8 mouse cellular contexts compared by ENCODE assay signal in the genomic region with DNA sequence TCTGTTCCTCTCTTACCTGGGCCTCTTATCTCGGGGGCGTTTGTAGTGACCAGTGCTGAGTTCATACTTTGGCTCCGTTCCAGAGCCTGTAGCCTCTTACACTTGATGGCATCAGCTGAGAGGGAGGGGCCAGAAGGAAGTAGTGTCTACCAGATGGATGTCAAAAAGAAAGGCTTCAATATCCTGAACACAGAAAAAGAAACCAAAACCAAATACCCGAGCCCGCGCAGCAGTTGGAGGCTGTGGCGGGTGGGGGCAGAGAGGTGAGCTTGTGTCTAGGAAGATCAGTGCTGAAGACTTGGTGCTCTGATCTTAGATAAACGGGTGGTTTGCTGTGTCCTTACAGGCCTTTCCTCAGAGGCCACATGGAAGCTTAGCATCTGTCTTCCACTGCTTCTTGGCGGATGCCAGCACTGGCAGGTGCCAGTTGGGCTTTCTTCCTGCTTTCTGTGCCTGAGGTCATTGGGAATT. TPM values are rescaled to one million over a fixed set of nuclear protein-coding genes. Genes with fewer than 3 reads are reported as not detected.
A peak's percentile ranks its signal among the peaks of the same experiment; 100 is the strongest.
DNase-seq lines count a peak whose midpoint lies in the region; ATAC-seq and TF ChIP-seq lines count a peak whose summit lies in the region.

No protein-coding gene starts in this region.

- DNase-seq in forebrain, embryonic 11.5 days (ENCODE audit: low spot score), result no peak
- DNase-seq in MEL (ENCODE audit: low read depth, low spot score), result peak; percentile 78
- DNase-seq in lung, adult 2 months, result peak; percentile 45
- no peak for DNase-seq in frontal cortex, postnatal 14 days (ENCODE audit: low spot score in 2 of 2)
- DNase-seq in layer of hippocampus, adult 9-11 months, result no peak

- H3K9ac ChIP-seq in forebrain, embryonic 15.5 days (replicated peaks), result no peak overlapping the region
- H3K9ac ChIP-seq in forebrain, embryonic 11.5 days (ENCODE audit: low read length), result no peak overlapping the region
- H3K9ac ChIP-seq in MEL (ENCODE audit: control insufficient read depth, low read depth, low read length, poor library complexity, severe bottlenecking), result peak overlapping the region; percentile 57
- H3K9ac ChIP-seq in intestine, embryonic 15.5 days, result no peak overlapping the region
- H3K9ac ChIP-seq in stomach, embryonic 15.5 days, result no peak overlapping the region

- peaks cover 30% of the 10 kb centered on the region for H3K4me1 ChIP-seq in forebrain, embryonic 15.5 days
- H3K4me1 ChIP-seq in forebrain, embryonic 11.5 days (replicated peaks; ENCODE audit: control insufficient read depth, insufficient read depth, low read length), result no peaks in the 10 kb centered on the region
- H3K4me1 ChIP-seq in MEL (ENCODE audit: control insufficient read depth in 1 of 2, insufficient read depth in 2 of 2, low read length in 2 of 2), result peaks cover 18 to 30% of the 10 kb centered on the region in 2 experiments; a peak in 3 of 4 replicates
- peaks cover 25% of the 10 kb centered on the region for H3K4me1 ChIP-seq in intestine, embryonic 15.5 days (replicated peaks)
- peaks cover 4% of the 10 kb centered on the region; the same call in 1 of the 2 replicates for H3K4me1 ChIP-seq in lung, adult 2 months (ENCODE audit: control insufficient read depth, insufficient read depth, low read length)
- H3K4me1 ChIP-seq in stomach, embryonic 15.5 days, result peaks cover 21% of the 10 kb centered on the region

- H3K79me2 ChIP-seq in MEL (ENCODE audit: control insufficient read depth, insufficient read depth, low read length, poor library complexity), result peaks cover 9% of the 10 kb centered on the region

- TF ChIP-seq RAD21 in MEL (IDR thresholded peaks at IDR 0.05; ENCODE audit: low read depth, low read length), result no peak

- no peak for ATAC-seq in forebrain, embryonic 15.5 days (replicated peaks)
- ATAC-seq in forebrain, embryonic 11.5 days (replicated peaks; ENCODE audit: low FRiP score), result no peak
- ATAC-seq in intestine, embryonic 15.5 days, result no peak
- no peak for ATAC-seq in stomach, embryonic 15.5 days (ENCODE audit: insufficient read depth, low FRiP score, low read depth)

- H3K9me3 ChIP-seq in forebrain, embryonic 15.5 days, result no peaks in the 10 kb centered on the region
- no peaks in the 10 kb centered on the region for H3K9me3 ChIP-seq in forebrain, embryonic 11.5 days (ENCODE audit: control insufficient read depth, low read length)
- H3K9me3 ChIP-seq in MEL (replicated peaks; ENCODE audit: insufficient read depth, low read length), result no peaks in the 10 kb centered on the region
- no peaks in the 10 kb centered on the region for H3K9me3 ChIP-seq in intestine, embryonic 15.5 days
- no peaks in the 10 kb centered on the region for H3K9me3 ChIP-seq in stomach, embryonic 15.5 days

- H3K4me2 ChIP-seq in forebrain, embryonic 15.5 days (replicated peaks), result 0 out of 2 replicates have a peak overlapping the region, but pooled peaks have one; percentile 2
- H3K4me2 ChIP-seq in forebrain, embryonic 11.5 days (ENCODE audit: low read depth, low read length, severe bottlenecking), result no peak overlapping the region
- H3K4me2 ChIP-seq in intestine, embryonic 15.5 days (replicated peaks), result peak overlapping the region; percentile 74
- peak overlapping the region; percentile 86 for H3K4me2 ChIP-seq in stomach, embryonic 15.5 days

- H3K4me3 ChIP-seq in forebrain, embryonic 15.5 days, result no peak overlapping the region
- H3K4me3 ChIP-seq in forebrain, embryonic 11.5 days (ENCODE audit: low read depth, low read length), result no peak overlapping the region
- peak overlapping the region; percentile 44 to 84 for H3K4me3 ChIP-seq in MEL (ENCODE audit: control insufficient read depth in 1 of 2, insufficient read depth in 1 of 2, low read depth in 2 of 2, low read length in 2 of 2)
- no peak overlapping the region for H3K4me3 ChIP-seq in intestine, embryonic 15.5 days (replicated peaks)
- peak overlapping the region; percentile 57 for H3K4me3 ChIP-seq in lung, adult 2 months (replicated peaks; ENCODE audit: extremely low read depth, low read depth, low read length)
- H3K4me3 ChIP-seq in stomach, embryonic 15.5 days (replicated peaks), result 0 out of 2 replicates have a peak overlapping the region, but pooled peaks have one; percentile 8

- peak in 1 of 2 experiments; percentile 62; a peak in 3 of 4 replicates for TF ChIP-seq EP300 in MEL (IDR thresholded peaks at IDR 0.05; ENCODE audit: low read depth in 1 of 2, low read length in 2 of 2)

- H3K36me3 ChIP-seq in forebrain, embryonic 15.5 days, result peaks cover 39% of the 10 kb centered on the region
- no peaks in the 10 kb centered on the region; the same call in 1 of the 2 replicates for H3K36me3 ChIP-seq in forebrain, embryonic 11.5 days (ENCODE audit: control insufficient read depth, insufficient read depth, low read length)
- H3K36me3 ChIP-seq in MEL (ENCODE audit: control insufficient read depth in 1 of 2, insufficient read depth in 2 of 2, low read length in 2 of 2), result peaks cover 0 to 20% of the 10 kb centered on the region in 2 experiments; a peak in 3 of 4 replicates
- H3K36me3 ChIP-seq in intestine, embryonic 15.5 days, result peaks cover 37% of the 10 kb centered on the region
- peaks cover 41% of the 10 kb centered on the region for H3K36me3 ChIP-seq in stomach, embryonic 15.5 days

- no peak for TF ChIP-seq CTCF in MEL (IDR thresholded peaks at IDR 0.05 in 2 of 3, conservative IDR thresholded peaks at IDR 0.05 in 1 of 3; ENCODE audit: control insufficient read depth in 1 of 3, insufficient read depth in 1 of 3, low read depth in 2 of 3, low read length in 3 of 3, poor library complexity in 1 of 3, severe bottlenecking in 1 of 3)
- TF ChIP-seq CTCF in lung, adult 2 months (IDR thresholded peaks at IDR 0.05; ENCODE audit: insufficient read depth, low read length), result no peak

- no peak for TF ChIP-seq POLR2A in MEL (IDR thresholded peaks at IDR 0.05; ENCODE audit: control insufficient read depth in 1 of 2, insufficient read depth in 1 of 2, low read depth in 1 of 2, low read length in 2 of 2, poor library complexity in 1 of 2)
- TF ChIP-seq POLR2A in lung, adult 2 months (IDR thresholded peaks at IDR 0.05; ENCODE audit: borderline replicate concordance, extremely low read depth, low read depth, low read length), result no peak

- H3K27ac ChIP-seq in forebrain, embryonic 15.5 days (replicated peaks), result no peak overlapping the region
- no peak overlapping the region for H3K27ac ChIP-seq in forebrain, embryonic 11.5 days (ENCODE audit: low read depth, low read length)
- H3K27ac ChIP-seq in MEL (ENCODE audit: control insufficient read depth, low read depth, low read length), result peak overlapping the region; percentile 76
- peak overlapping the region; percentile 48; the same call in 1 of the 2 replicates for H3K27ac ChIP-seq in intestine, embryonic 15.5 days
- H3K27ac ChIP-seq in stomach, embryonic 15.5 days, result peak overlapping the region; percentile 41; the same call in 1 of the 2 replicates

- H3K27me3 ChIP-seq in forebrain, embryonic 15.5 days, result no peaks in the 10 kb centered on the region
- no peaks in the 10 kb centered on the region for H3K27me3 ChIP-seq in forebrain, embryonic 11.5 days (ENCODE audit: control insufficient read depth, insufficient read depth, low read length)
- no peaks in the 10 kb centered on the region for H3K27me3 ChIP-seq in MEL (ENCODE audit: control insufficient read depth in 1 of 2, insufficient read depth in 2 of 2, low read length in 2 of 2)
- H3K27me3 ChIP-seq in intestine, embryonic 15.5 days (replicated peaks), result no peaks in the 10 kb centered on the region
- no peaks in the 10 kb centered on the region for H3K27me3 ChIP-seq in stomach, embryonic 15.5 days (replicated peaks)

- 84% methylated on average over 9 of the region's 9 CpGs for WGBS in forebrain, embryonic 15.5 days
- WGBS in forebrain, embryonic 11.5 days, result 86% methylated on average over 9 of the region's 9 CpGs
- 63% methylated on average over 9 of the region's 9 CpGs for WGBS in intestine, embryonic 15.5 days
- 14% methylated on average over 9 of the region's 9 CpGs for WGBS in lung, adult 2 months
- WGBS in stomach, embryonic 15.5 days, result 58% methylated on average over 9 of the region's 9 CpGs

RNA-seq across cellular contexts. Expression of gene Gtpbp2, which starts 2.2 kb away (rescaled TPM):
- polyA plus RNA-seq in forebrain, embryonic 15.5 days (2015; fragmentation: Nextera tagmentation; extraction: Ambion mirVana), result 41.4 and 45.4 TPM in 2 replicates
- polyA plus RNA-seq in forebrain, embryonic 11.5 days (2014; fragmentation: Nextera tagmentation; extraction: Ambion mirVana), result 28.7 and 32.6 TPM in 2 replicates
- total RNA-seq in MEL (2012; rRNA removed), result 18.1 and 27.5 TPM in 2 replicates
- polyA plus RNA-seq in MEL (2012; ENCODE audit: insufficient read depth in 1 of 2, insufficient read length in 2 of 2, low read depth in 1 of 2, low replicate concordance in 2 of 2, missing spikeins in 1 of 2), result 10 to 100 TPM in 1 of 2 experiments, not detected in 1; 46.7 TPM
- polyA plus RNA-seq in intestine, embryonic 15.5 days (2015; fragmentation: Nextera tagmentation; extraction: Ambion mirVana), result 25.1 and 32.4 TPM in 2 replicates
- polyA plus RNA-seq in lung, adult 2 months (2012; rRNA removed), result 134 and 161 TPM in 2 replicates
- 34.7 and 35.8 TPM in 2 replicates for polyA plus RNA-seq in stomach, embryonic 15.5 days (2015; fragmentation: Nextera tagmentation; extraction: Ambion mirVana)

RNA-seq across cellular contexts. Expression of gene Mad2l1bp, which starts 9.6 kb away (rescaled TPM):
- 27.0 and 28.9 TPM in 2 replicates for polyA plus RNA-seq in forebrain, embryonic 15.5 days (2015; fragmentation: Nextera tagmentation; extraction: Ambion mirVana)
- 33.7 and 35.4 TPM in 2 replicates for polyA plus RNA-seq in forebrain, embryonic 11.5 days (2014; fragmentation: Nextera tagmentation; extraction: Ambion mirVana)
- total RNA-seq in MEL (2012; rRNA removed), result 14.1 and 14.8 TPM in 2 replicates
- polyA plus RNA-seq in MEL (2012; ENCODE audit: insufficient read depth in 1 of 2, insufficient read length in 2 of 2, low read depth in 1 of 2, low replicate concordance in 2 of 2, missing spikeins in 1 of 2), result 10 to 100 TPM in 1 of 2 experiments, not detected in 1; 23.1 TPM
- polyA plus RNA-seq in intestine, embryonic 15.5 days (2015; fragmentation: Nextera tagmentation; extraction: Ambion mirVana), result 33.8 and 36.3 TPM in 2 replicates
- 13.1 and 13.8 TPM in 2 replicates for polyA plus RNA-seq in lung, adult 2 months (2012; rRNA removed)
- 32.9 and 33.3 TPM in 2 replicates for polyA plus RNA-seq in stomach, embryonic 15.5 days (2015; fragmentation: Nextera tagmentation; extraction: Ambion mirVana)

RNA-seq across cellular contexts. Expression of gene Rsph9, which starts 19.0 kb away (rescaled TPM):
- 37.2 and 45.7 TPM in 2 replicates for polyA plus RNA-seq in forebrain, embryonic 15.5 days (2015; fragmentation: Nextera tagmentation; extraction: Ambion mirVana)
- 14.1 and 15.6 TPM in 2 replicates for polyA plus RNA-seq in forebrain, embryonic 11.5 days (2014; fragmentation: Nextera tagmentation; extraction: Ambion mirVana)
- total RNA-seq in MEL (2012; rRNA removed), result not detected in 2 replicates
- under 1 TPM in 1 of 2 experiments, not detected in 1; 0.29 TPM for polyA plus RNA-seq in MEL (2012; ENCODE audit: insufficient read depth in 1 of 2, insufficient read length in 2 of 2, low read depth in 1 of 2, low replicate concordance in 2 of 2, missing spikeins in 1 of 2)
- polyA plus RNA-seq in intestine, embryonic 15.5 days (2015; fragmentation: Nextera tagmentation; extraction: Ambion mirVana), result 8.1 and 8.6 TPM in 2 replicates
- 26.0 and 28.1 TPM in 2 replicates for polyA plus RNA-seq in lung, adult 2 months (2012; rRNA removed)
- 8.7 and 11.6 TPM in 2 replicates for polyA plus RNA-seq in stomach, embryonic 15.5 days (2015; fragmentation: Nextera tagmentation; extraction: Ambion mirVana)

RNA-seq across cellular contexts. Expression of gene Polh, which starts 39.5 kb away (rescaled TPM):
- 8.5 and 9.9 TPM in 2 replicates for polyA plus RNA-seq in forebrain, embryonic 15.5 days (2015; fragmentation: Nextera tagmentation; extraction: Ambion mirVana)
- polyA plus RNA-seq in forebrain, embryonic 11.5 days (2014; fragmentation: Nextera tagmentation; extraction: Ambion mirVana), result 14.0 and 14.3 TPM in 2 replicates
- total RNA-seq in MEL (2012; rRNA removed), result 28.4 and 30.8 TPM in 2 replicates
- polyA plus RNA-seq in MEL (2012; ENCODE audit: insufficient read depth in 1 of 2, insufficient read length in 2 of 2, low read depth in 1 of 2, low replicate concordance in 2 of 2, missing spikeins in 1 of 2), result 10 to 100 TPM in 1 of 2 experiments, not detected in 1; 22.2 TPM
- polyA plus RNA-seq in intestine, embryonic 15.5 days (2015; fragmentation: Nextera tagmentation; extraction: Ambion mirVana), result 13.4 and 14.8 TPM in 2 replicates
- 3.4 and 4.2 TPM in 2 replicates for polyA plus RNA-seq in lung, adult 2 months (2012; rRNA removed)
- polyA plus RNA-seq in stomach, embryonic 15.5 days (2015; fragmentation: Nextera tagmentation; extraction: Ambion mirVana), result 15.3 and 15.4 TPM in 2 replicates

RNA-seq across cellular contexts. Expression of gene Xpo5, which starts 39.6 kb away (rescaled TPM):
- 42.4 and 42.7 TPM in 2 replicates for polyA plus RNA-seq in forebrain, embryonic 15.5 days (2015; fragmentation: Nextera tagmentation; extraction: Ambion mirVana)
- polyA plus RNA-seq in forebrain, embryonic 11.5 days (2014; fragmentation: Nextera tagmentation; extraction: Ambion mirVana), result 76.7 and 79.7 TPM in 2 replicates
- 79.0 and 82.7 TPM in 2 replicates for total RNA-seq in MEL (2012; rRNA removed)
- polyA plus RNA-seq in MEL (2012; ENCODE audit: insufficient read depth in 1 of 2, insufficient read length in 2 of 2, low read depth in 1 of 2, low replicate concordance in 2 of 2, missing spikeins in 1 of 2), result 10 to 100 TPM; 47.5 to 93.4 TPM
- polyA plus RNA-seq in intestine, embryonic 15.5 days (2015; fragmentation: Nextera tagmentation; extraction: Ambion mirVana), result 31.6 and 31.9 TPM in 2 replicates
- 15.2 and 19.6 TPM in 2 replicates for polyA plus RNA-seq in lung, adult 2 months (2012; rRNA removed)
- 30.1 and 33.3 TPM in 2 replicates for polyA plus RNA-seq in stomach, embryonic 15.5 days (2015; fragmentation: Nextera tagmentation; extraction: Ambion mirVana)

Comparison
In these comparisons a context has a peak if more than half of its experiments do, and no peak if none do; other contexts are left out.
1. H3K27ac ChIP-seq: peak in MEL (single experiment), intestine, embryonic 15.5 days (single experiment) and stomach, embryonic 15.5 days (single experiment); none in forebrain, embryonic 15.5 days (single experiment) and forebrain, embryonic 11.5 days (single experiment).
2. H3K4me3 ChIP-seq: peak in MEL (2 of 2), lung, adult 2 months (single experiment) and stomach, embryonic 15.5 days (single experiment); none in forebrain, embryonic 15.5 days (single experiment), forebrain, embryonic 11.5 days (single experiment) and intestine, embryonic 15.5 days (single experiment).
3. DNase-seq: peak in MEL (single experiment) and lung, adult 2 months (single experiment); none in forebrain, embryonic 11.5 days (single experiment), frontal cortex, postnatal 14 days (0 of 2) and layer of hippocampus, adult 9-11 months (single experiment).